Mouse (Mus musculus) CD4-positive naive resting alpha-beta T cell, adult 57 days (primary cell): ENCODE measurements around the gene Carmil1. TPM values are rescaled to one million over a fixed set of nuclear protein-coding genes. Genes with fewer than 3 reads are reported as not detected.

ENCODE experiments used
- total RNA-seq: library from RNA; stranded (reverse); gene quantifications from one replicate; pipeline ENCODE4 v1.2.4, GENCODE M21; 2023

Gene Carmil1
- 4.8 TPM for total RNA-seq

GRCm38 (mm10) chr13:24280439-24281431 is at the start of gene Carmil1:
TSS of gene Carmil1 (minus strand) at chr13:24280795.

GRCm38 (mm10) chr13:24327201-24327600 is 46.6 kb upstream of the Carmil1 start, which contains the start of gene Cmah:
TSS of gene Cmah (plus strand) at chr13:24327404.

DNA sequence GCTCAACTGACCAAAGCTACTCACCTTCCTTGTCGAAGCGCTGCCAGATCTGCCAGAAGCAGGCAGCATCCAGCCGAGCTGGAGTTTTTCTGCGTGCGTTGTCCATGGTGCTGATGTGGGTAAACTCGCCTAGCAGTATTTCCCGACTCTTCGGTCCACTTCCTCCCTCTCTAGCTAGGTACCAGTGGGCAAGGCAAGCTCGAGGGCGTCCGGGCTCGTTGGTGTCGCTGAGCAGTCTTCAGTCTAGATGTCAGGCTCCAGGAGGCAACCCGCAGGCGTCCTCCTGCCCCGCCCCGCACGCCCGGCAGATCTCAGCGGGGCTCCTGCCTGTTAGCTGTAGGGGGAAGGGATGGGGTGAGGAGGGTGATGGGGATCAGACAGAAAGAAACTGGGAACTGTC is 289.7 kb downstream of the Carmil1 start, which contains the start of gene Scgn:
Gene Scgn, minus strand, starts transcription at position 287 of the 400 bp plus-strand sequence.

Other genes with a start within 250 kb of the Carmil1 start
- gene Cmah, start 46.6 kb upstream of the Carmil1 start, total RNA-seq = 223 TPM